Mouse (Mus musculus) spleen, adult 12 weeks (tissue): Measurements from ENCODE around the gene Lingo2.
"Not testable (repeated sequence)": the region's sequence is repeated elsewhere in the genome, so short reads cannot be mapped to it uniquely, and the experiment has no call there.

ENCODE experiments used
- DNase-seq: peaks from one replicate; pipeline ENCODE4 v3.0.0; 2022; ENCODE audit warnings: low spot score

Lingo2 gene

GRCm38 (mm10) chr4:36081095-36081852, 870.3 kb downstream of the Lingo2 start:
- DNase-seq: no peak

DNA sequence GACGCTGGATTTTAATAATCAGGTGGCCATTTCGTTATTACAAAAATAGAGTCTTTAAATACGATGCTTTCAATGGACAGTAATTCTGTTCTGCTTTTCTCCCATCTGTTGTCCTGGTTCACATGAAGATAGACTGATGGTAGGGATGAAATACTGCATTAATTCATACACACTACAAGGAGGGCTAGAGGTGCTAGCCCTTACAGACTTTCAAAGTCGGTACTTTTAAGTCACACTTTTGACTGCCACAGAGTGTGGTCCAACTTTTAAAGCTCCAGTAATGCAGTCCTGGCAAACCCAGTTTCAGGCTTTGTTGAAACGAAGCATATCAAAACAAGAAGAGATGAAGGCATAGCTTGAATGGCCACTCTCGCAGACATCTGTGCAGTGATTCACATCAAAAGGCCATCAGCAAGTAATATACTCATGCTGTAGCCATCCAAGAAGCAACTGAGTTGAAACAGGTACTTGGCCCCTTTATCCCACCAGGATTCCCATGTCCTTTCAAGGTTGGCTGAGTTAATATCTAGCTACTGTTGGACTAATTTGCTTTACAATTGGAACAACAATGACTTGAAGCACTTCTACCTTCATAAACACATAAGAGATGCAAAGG, 872.5 kb downstream of the Lingo2 start:
- DNase-seq: no peak

- not testable (repeated sequence) for DNase-seq
These were observed 886.8 kb downstream of the Lingo2 start for GRCm38 (mm10) chr4:36064701-36065100.

- no peak for DNase-seq
These were observed 898.7 kb downstream of the Lingo2 start for GRCm38 (mm10) chr4:36052791-36053376.

- DNase-seq: no peak
These were observed 911.2 kb downstream of the Lingo2 start for GRCm38 (mm10) chr4:36040361-36040760.

DNA sequence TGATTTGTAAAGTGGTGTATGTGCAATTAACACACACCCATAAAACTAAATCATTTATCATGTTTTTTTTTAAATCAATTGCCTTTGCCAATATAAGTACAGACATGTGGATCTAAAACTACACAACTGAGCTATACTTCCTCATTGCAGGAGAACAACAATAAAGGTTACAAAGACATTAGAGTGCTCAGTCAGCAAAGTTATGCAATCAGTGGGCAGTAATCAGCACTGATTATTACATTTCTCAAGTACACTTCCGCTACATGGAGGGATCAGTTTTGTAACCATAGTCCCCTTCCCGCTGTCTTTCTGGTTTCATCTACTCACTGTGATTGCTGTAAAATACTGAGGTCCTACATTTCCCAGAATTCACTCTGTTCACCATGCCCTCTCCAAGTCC, 912.8 kb downstream of the Lingo2 start:
- DNase-seq: no peak

- no peak for DNase-seq
These were observed 919.5 kb downstream of the Lingo2 start for GRCm38 (mm10) chr4:36032039-36032438.

GRCm38 (mm10) chr4:36014181-36014580, 937.4 kb downstream of the Lingo2 start:
- DNase-seq: no peak

- no peak for DNase-seq
These were observed 959.4 kb downstream of the Lingo2 start for GRCm38 (mm10) chr4:35992005-35992763.

GRCm38 (mm10) chr4:35986012-35986411, 965.5 kb downstream of the Lingo2 start:
- no peak for DNase-seq

- DNase-seq: no peak
These were observed 988.0 kb downstream of the Lingo2 start for GRCm38 (mm10) chr4:35963532-35963931.

DNA sequence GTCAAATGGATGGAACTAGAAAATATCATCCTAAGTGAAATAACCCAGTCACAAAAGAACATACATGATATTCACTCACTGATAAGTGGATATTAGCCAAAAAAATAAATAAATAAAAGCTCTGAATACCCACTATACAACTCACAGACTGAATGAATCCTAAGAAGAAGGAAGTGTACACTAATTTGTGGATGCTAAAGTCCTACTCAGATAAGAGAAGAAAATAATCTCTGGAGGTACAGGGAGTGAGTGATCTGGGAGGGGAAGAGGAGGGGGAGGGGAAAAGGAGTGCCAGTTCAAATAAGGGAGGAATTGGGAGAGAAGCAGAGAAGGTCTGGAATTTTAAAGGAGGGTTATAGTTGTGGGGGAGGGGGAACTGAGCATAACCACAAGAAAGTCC, 999.7 kb downstream of the Lingo2 start:
- DNase-seq: no peak

GRCm38 (mm10) chr4:35951251-35951650, 1000.3 kb downstream of the Lingo2 start:
- no peak for DNase-seq

DNA sequence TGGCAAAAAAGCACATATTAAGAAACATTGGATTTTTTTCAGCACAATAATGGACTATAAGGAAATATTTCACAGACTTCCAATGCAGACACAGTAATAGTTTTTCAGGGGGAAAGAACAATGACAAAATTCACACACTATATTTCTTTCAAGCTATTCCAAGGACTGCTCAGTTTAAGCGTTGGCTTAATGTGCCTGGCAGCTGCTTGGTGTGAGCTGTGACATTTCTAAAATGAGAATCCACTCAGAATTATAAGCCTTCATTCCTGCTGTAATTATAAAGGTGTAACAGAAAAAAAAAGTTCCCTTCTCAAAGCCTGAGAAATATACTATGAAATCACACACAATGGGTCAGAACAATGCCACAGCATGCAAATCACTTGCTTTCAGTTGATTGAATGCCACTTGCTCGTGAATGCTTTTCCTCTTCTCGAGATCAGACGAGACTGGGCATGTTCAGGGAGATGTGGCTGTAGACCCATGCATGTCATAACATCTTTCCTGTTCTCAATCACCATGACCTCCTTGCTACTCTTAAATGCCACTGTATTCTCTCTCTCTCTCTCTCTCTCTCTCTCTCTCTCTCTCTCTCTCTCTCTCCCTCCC, 1017.4 kb downstream of the Lingo2 start:
- DNase-seq: no peak

DNA sequence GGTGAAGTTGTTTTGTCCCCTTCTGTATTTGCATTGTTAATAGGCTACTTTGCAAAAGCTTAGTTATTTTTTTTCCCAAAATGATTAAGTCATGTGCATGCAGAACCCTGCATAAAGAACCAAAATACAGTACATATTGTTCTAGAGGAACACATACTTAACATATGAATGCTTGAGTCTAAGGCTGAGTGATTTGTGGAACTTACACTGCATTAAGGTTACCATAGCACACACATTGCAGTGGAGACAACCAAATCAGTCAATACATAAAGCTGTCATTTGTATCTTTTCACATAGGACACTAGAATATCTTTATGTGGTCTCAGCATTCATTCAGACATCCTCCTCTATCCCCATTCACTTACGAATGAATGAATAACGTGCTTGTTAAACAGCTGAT, 1023.8 kb downstream of the Lingo2 start:
- DNase-seq: no peak

DNA sequence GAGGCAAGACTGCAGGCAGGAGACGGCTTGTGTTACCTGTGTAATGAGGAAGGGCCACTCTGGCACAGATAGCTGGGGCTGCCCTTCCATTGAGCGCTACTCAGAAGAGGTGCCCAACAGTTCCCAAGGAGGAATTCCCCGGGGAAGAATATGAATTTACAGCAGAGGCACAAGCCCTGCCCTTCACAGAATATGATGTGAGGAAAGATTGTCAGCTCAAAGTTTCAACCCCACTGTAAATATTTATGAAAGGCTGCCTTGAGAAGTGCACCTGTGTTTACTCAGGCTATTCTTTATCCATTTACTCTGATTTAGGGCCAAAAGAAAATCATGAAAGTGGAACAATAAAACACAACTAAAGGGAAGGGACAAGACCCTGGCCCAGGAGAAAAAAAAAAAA, 1034.1 kb downstream of the Lingo2 start:
- DNase-seq: no peak

- no peak for DNase-seq
These were observed 1053.6 kb downstream of the Lingo2 start for GRCm38 (mm10) chr4:35897769-35898564.

DNA sequence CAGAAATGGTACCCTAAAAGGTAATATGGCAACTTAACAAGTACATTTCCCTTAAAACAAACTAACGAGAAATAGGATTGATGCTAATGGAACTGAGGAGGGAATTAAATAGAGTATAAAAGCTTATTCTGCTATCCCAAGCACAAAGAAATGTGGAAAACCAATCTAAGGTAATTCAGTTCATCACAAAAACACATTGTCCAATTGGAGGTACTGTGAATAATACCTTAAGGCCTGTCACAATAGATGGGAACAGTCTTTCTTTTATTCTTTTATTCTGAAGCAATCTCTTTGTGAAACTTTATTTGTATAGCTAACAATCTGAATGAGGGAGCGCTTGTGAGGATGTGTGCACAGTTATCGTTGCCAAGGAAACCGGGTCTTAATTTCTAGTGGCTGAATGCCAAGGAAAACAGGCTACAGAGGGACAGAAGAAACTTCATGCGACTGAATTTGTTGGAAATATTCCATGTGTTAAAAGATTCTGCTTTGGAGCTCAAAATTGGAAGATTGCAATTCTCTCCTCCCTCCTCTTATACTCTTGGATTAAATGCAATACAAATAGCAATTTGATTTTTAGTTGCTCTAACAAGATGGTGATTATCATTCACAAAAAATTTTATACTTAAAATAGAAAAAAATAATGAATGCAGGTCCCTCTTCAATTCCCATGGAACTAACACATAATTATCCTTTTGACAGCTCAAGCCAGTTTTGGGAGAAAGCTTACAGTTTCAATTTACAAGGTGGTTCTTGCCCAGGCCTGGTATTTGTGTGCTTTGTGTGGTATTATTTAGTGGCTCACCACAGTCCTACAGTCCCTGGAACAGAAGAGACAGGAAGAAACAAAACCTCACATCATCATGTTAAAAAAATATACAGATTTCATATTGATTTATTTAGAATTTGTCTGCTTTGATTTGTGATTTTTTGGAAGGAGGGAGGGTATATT, 1065.7 kb downstream of the Lingo2 start:
- DNase-seq: no peak

DNA sequence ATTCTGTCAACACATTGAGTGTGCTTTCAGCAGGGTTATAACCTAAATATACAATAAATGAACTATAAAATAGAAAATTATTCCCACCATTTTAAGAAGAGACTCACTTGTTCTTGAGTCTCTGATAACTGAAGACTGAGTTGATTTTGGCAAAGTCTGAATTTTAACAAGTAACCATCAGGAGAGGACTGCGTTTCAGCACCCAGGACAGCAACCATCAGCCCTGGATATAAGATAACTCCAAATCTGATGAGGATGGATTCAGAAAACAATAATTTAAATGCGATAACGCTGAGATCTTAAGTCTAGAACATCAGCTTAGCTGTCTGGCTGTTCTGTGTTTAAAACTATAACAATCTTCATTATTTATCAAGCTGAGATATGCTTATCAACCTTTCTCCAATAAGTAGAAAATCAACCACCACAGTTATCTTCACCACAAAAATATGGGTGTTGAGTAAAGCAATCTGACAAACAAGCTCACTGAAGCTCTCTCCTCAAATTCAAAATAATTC, 1066.5 kb downstream of the Lingo2 start:
- DNase-seq: no peak

DNA sequence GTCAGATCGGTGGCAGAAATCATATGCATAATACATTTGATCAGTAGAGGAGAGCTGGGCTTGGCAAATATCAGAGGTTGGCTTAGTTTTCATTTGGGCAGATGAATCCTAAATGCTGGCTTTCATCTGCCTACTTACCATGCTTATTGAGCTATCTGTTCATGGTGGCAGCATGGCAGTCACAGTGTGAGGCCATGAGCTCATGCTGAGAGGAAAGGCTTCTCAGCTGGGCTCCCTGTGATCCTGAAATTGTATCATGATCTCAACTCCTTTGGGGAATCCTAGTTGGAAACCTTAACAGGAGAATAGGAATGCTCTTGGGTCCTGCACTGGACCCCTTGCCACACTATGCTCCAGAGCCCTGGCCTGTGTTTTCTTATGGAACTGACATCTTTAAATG, 1105.0 kb downstream of the Lingo2 start:
- DNase-seq: no peak
